Mouse (Mus musculus) forebrain, postnatal 0 days (tissue): ENCODE data around the gene Nlrx1. TPM values are rescaled to one million over a fixed set of nuclear protein-coding genes. Genes with fewer than 3 reads are reported as not detected.

Source experiments
- ATAC-seq: fragments of 200-750 bp; cut with Nextera tagmentation; 2 replicates; pipeline ENCODE4 v1.8.0; 2017; ENCODE audit warnings: mild to moderate bottlenecking, moderate library complexity
- DNase-seq: peaks from one replicate; pipeline ENCODE4 v3.0.0-alpha.2; 2015
- H3K27ac ChIP-seq: fragments of 300-500 bp; sonication (generic); 2 replicates; pipeline ENCODE4 v1.5.1; 2014; ENCODE audit warnings: low read depth, mild to moderate bottlenecking, antibody characterized with exemption, low read length, moderate library complexity, mixed read lengths
- H3K27me3 ChIP-seq: fragments of 300-500 bp; sonication (generic); 2 replicates; pipeline ENCODE4 v1.6.1; 2014; ENCODE audit warnings: mild to moderate bottlenecking, low read length, mixed read lengths; ENCODE audit not compliant: insufficient read depth
- H3K36me3 ChIP-seq: fragments of 300-500 bp; sonication (generic); 2 replicates; pipeline ENCODE4 v1.6.1; 2014; ENCODE audit warnings: mild to moderate bottlenecking, moderate library complexity; ENCODE audit not compliant: insufficient read depth
- H3K4me1 ChIP-seq: fragments of 300-500 bp; sonication (generic); 2 replicates; pipeline ENCODE4 v1.6.1; 2014; ENCODE audit warnings: antibody characterized with exemption; ENCODE audit not compliant: insufficient read depth
- H3K4me2 ChIP-seq: fragments of 300-500 bp; sonication (generic); 2 replicates; pipeline ENCODE4 v1.6.1; 2014; ENCODE audit warnings: low read depth, mild to moderate bottlenecking, moderate library complexity
- H3K4me3 ChIP-seq: fragments of 300-500 bp; sonication (generic); 2 replicates; pipeline ENCODE4 v1.5.1; 2014; ENCODE audit warnings: low read depth, low read length, mixed read lengths
- H3K9ac ChIP-seq: fragments of 300-500 bp; sonication (generic); 2 replicates; pipeline ENCODE4 v1.6.1; 2014; ENCODE audit warnings: mild to moderate bottlenecking
- H3K9me3 ChIP-seq: fragments of 300-500 bp; sonication (generic); 2 replicates; pipeline ENCODE4 v1.6.1; 2016; ENCODE audit warnings: low read length
- CTCF ChIP-seq: sonication (generic); IDR thresholded peaks from 2 replicates; pipeline ENCODE4 v1.5.1; 2016; ENCODE audit warnings: antibody characterized with exemption, control low read depth, low read depth
- WGBS: fragments of 180-500 bp; shearing (Covaris S2); extraction: QIAGEN DNeasy Blood & Tissue Kit; methylation state at CpG from one replicate; pipeline ENCODE4 v1.1.7; 2014; 5-methylcytosine and 5-hydroxymethylcytosine counted together
- polyA plus RNA-seq: library from polyadenylated mRNA; unstranded; fragments of >200 nt; fragmentation: Nextera tagmentation; extraction: Ambion mirVana; gene quantifications from 2 replicates; pipeline ENCODE4 v1.2.1, GENCODE M21; 2015
- total RNA-seq: library from RNA; depleted of rRNA; stranded (reverse); fragments of >200 nt; gene quantifications from 2 replicates; pipeline ENCODE4 v1.2.3, GENCODE M21; 2014

Gene Nlrx1
- total and polyA plus RNA-seq, 2 experiments from 2014 or later, result 5.8 to 7.1 TPM

GRCm38 (mm10) chr9:44269077-44269476 lies 678 bp upstream of the Nlrx1 start:
- no peaks in the 10 kb centered on the region for H3K27me3 ChIP-seq
- peaks cover 4% of the 10 kb centered on the region for H3K4me1 ChIP-seq
- no peak overlapping the region for H3K4me2 ChIP-seq
- peaks cover 10% of the 10 kb centered on the region for H3K36me3 ChIP-seq
- H3K9me3 ChIP-seq, result no peaks in the 10 kb centered on the region
- no peak overlapping the region for H3K27ac ChIP-seq
- 87% methylated on average over 3 of the region's 3 CpGs for WGBS
- ATAC-seq (no peak), DNase-seq (no peak)
- TF ChIP-seq CTCF, result peak; percentile 60
- no peak overlapping the region for H3K9ac ChIP-seq
- no peak overlapping the region for H3K4me3 ChIP-seq

GRCm38 (mm10) chr9:44268027-44268360 lies 405 bp downstream of the Nlrx1 start:
- Histone ChIP-seq H3K4me3 (peak overlapping the region; percentile 33), H3K9me3 (no peaks in the 10 kb centered on the region), H3K27ac (peak overlapping the region; percentile 76), H3K4me1 (peaks cover 4% of the 10 kb centered on the region), H3K9ac (peak overlapping the region; percentile 59), H3K36me3 (no peaks in the 10 kb centered on the region), H3K4me2 (peak overlapping the region; percentile 66), H3K27me3 (no peaks in the 10 kb centered on the region)
- DNase-seq (peak; percentile 77), ATAC-seq (peak; percentile 74)
- 6% methylated on average over 25 of the region's 28 CpGs for WGBS
- peak; percentile 62 for TF ChIP-seq CTCF

- ATAC-seq (peak; percentile 29), DNase-seq (no peak)
- Histone ChIP-seq H3K27ac (peak overlapping the region; percentile 76), H3K27me3 (no peaks in the 10 kb centered on the region), H3K4me1 (peaks cover 4% of the 10 kb centered on the region), H3K36me3 (no peaks in the 10 kb centered on the region), H3K9ac (peak overlapping the region; percentile 59), H3K4me3 (peak overlapping the region; percentile 33), H3K4me2 (peak overlapping the region; percentile 66), H3K9me3 (no peaks in the 10 kb centered on the region)
- peak; percentile 30; the same call in 1 of the 2 replicates for TF ChIP-seq CTCF
- WGBS, result 5% methylated on average over 21 of the region's 23 CpGs
Measured at GRCm38 (mm10) chr9:44267319-44268026, 926 bp downstream of the Nlrx1 start.

- Histone ChIP-seq H3K4me2 (0 out of 2 replicates have a peak overlapping the region, but pooled peaks have one; percentile 1), H3K4me3 (no peak overlapping the region), H3K27me3 (no peaks in the 10 kb centered on the region), H3K9me3 (no peaks in the 10 kb centered on the region), H3K9ac (0 out of 2 replicates have a peak overlapping the region, but pooled peaks have one; percentile 4), H3K4me1 (peaks cover 4% of the 10 kb centered on the region), H3K27ac (peak overlapping the region; percentile 67), H3K36me3 (no peaks in the 10 kb centered on the region)
- DNase-seq (peak; percentile 48), ATAC-seq (peak; percentile 25)
- TF ChIP-seq CTCF, result no peak
- WGBS, result 35% methylated on average over 8 of the region's 8 CpGs
Measured at GRCm38 (mm10) chr9:44266478-44267226, 1.7 kb downstream of the Nlrx1 start.

- no peak overlapping the region for H3K9ac ChIP-seq
Measured at GRCm38 (mm10) chr9:44261388-44261787, 7.0 kb downstream of the Nlrx1 start.

GRCm38 (mm10) chr9:44259014-44259413 lies 9.4 kb downstream of the Nlrx1 start:
- Histone ChIP-seq H3K27me3 (no peaks in the 10 kb centered on the region), H3K4me1 (peaks cover 8% of the 10 kb centered on the region), H3K9me3 (no peaks in the 10 kb centered on the region), H3K9ac (no peak overlapping the region), H3K27ac (no peak overlapping the region), H3K4me3 (no peak overlapping the region), H3K36me3 (no peaks in the 10 kb centered on the region), H3K4me2 (no peak overlapping the region)
- WGBS, result 77% methylated on average over 10 of the region's 10 CpGs
- no peak for TF ChIP-seq CTCF
- DNase-seq, result no peak
- ATAC-seq, result no peak

More at GRCm38 (mm10) chr9:44261388-44261787, 7.0 kb downstream of the Nlrx1 start:
- no peak overlapping the region for H3K27ac ChIP-seq
- no peak for TF ChIP-seq CTCF
- DNase-seq (no peak), ATAC-seq (no peak)
- peaks cover 4% of the 10 kb centered on the region; the same call in 1 of the 2 replicates for H3K4me1 ChIP-seq
- H3K4me3 ChIP-seq, result no peak overlapping the region
- no peaks in the 10 kb centered on the region for H3K27me3 ChIP-seq
- no peaks in the 10 kb centered on the region for H3K36me3 ChIP-seq
- 88% methylated on average over 14 of the region's 14 CpGs for WGBS
- H3K4me2 ChIP-seq, result no peak overlapping the region
- no peaks in the 10 kb centered on the region for H3K9me3 ChIP-seq

- Histone ChIP-seq H3K27me3 (no peaks in the 10 kb centered on the region), H3K4me2 (no peak overlapping the region), H3K9ac (no peak overlapping the region), H3K4me3 (no peak overlapping the region), H3K27ac (no peak overlapping the region), H3K36me3 (no peaks in the 10 kb centered on the region; the same call in 1 of the 2 replicates), H3K9me3 (no peaks in the 10 kb centered on the region), H3K4me1 (peaks cover 8% of the 10 kb centered on the region)
- DNase-seq, result no peak
- 75% methylated on average over 8 of the region's 8 CpGs for WGBS
- TF ChIP-seq CTCF, result no peak
- no peak for ATAC-seq
Measured at GRCm38 (mm10) chr9:44256213-44256612, 12.2 kb downstream of the Nlrx1 start.
